Mouse (Mus musculus) intestine, postnatal 0 days (tissue): ENCODE measurements around the gene Olfr992. TPM values are rescaled to one million over a fixed set of nuclear protein-coding genes. Genes with fewer than 3 reads are reported as not detected.
"Not testable (repeated sequence)": the region's sequence is repeated elsewhere in the genome, so short reads cannot be mapped to it uniquely, and the experiment has no call there.

Experiments used
- ATAC-seq: fragments of 200-750 bp; cut with Nextera tagmentation; 2 replicates; pipeline ENCODE4 v1.8.0; 2017; ENCODE audit warnings: mild to moderate bottlenecking, moderate TSS enrichment, moderate library complexity
- H3K27ac ChIP-seq: fragments of 300-500 bp; sonication (generic); 2 replicates; pipeline ENCODE4 v1.5.1; 2014; ENCODE audit warnings: mild to moderate bottlenecking, low read depth, low read length, moderate library complexity
- H3K27me3 ChIP-seq: fragments of 300-500 bp; sonication (generic); replicated peaks from 2 replicates; pipeline ENCODE4 v1.6.1; 2014; ENCODE audit warnings: low read length, mixed read lengths; ENCODE audit not compliant: control insufficient read depth, insufficient read depth
- H3K36me3 ChIP-seq: fragments of 300-500 bp; sonication (generic); 2 replicates; pipeline ENCODE4 v1.6.1; 2014; ENCODE audit warnings: mild to moderate bottlenecking, moderate library complexity; ENCODE audit not compliant: control insufficient read depth, insufficient read depth
- H3K4me1 ChIP-seq: fragments of 300-500 bp; sonication (generic); replicated peaks from 2 replicates; pipeline ENCODE4 v1.6.1; 2014; ENCODE audit warnings: antibody characterized with exemption, low read length, mixed read lengths; ENCODE audit not compliant: control insufficient read depth, insufficient read depth
- H3K4me2 ChIP-seq: fragments of 300-500 bp; sonication (generic); replicated peaks from 2 replicates; pipeline ENCODE4 v1.6.1; 2014; ENCODE audit warnings: low read depth, mild to moderate bottlenecking, moderate library complexity
- H3K4me3 ChIP-seq: fragments of 300-500 bp; sonication (generic); 2 replicates; pipeline ENCODE4 v1.5.1; 2014; ENCODE audit warnings: low read depth, low read length
- H3K9ac ChIP-seq: fragments of 300-500 bp; sonication (generic); 2 replicates; pipeline ENCODE4 v1.6.1; 2014; ENCODE audit warnings: mild to moderate bottlenecking, low read depth, low read length
- H3K9me3 ChIP-seq: fragments of 300-500 bp; sonication (generic); 2 replicates; pipeline ENCODE4 v1.6.1; 2016; ENCODE audit warnings: mixed run types; ENCODE audit not compliant: control insufficient read depth
- CTCF ChIP-seq: sonication (generic); IDR thresholded peaks from 2 replicates; pipeline ENCODE4 v1.5.1; 2016; ENCODE audit warnings: low read depth, mild to moderate bottlenecking, control low read depth, antibody characterized with exemption, moderate library complexity
- WGBS: fragments of 180-500 bp; shearing (Covaris S2); extraction: QIAGEN DNeasy Blood & Tissue Kit; methylation state at CpG from one replicate; pipeline ENCODE4 v1.1.7; 2014; 5-methylcytosine and 5-hydroxymethylcytosine counted together
- polyA plus RNA-seq: library from polyadenylated mRNA; unstranded; fragments of >200 nt; fragmentation: Nextera tagmentation; extraction: Ambion mirVana; gene quantifications from 2 replicates; pipeline ENCODE4 v1.2.1, GENCODE M21; 2015

The Olfr992 gene
- not detected in 2 replicates for polyA plus RNA-seq

GRCm38 (mm10) chr2:85409369-85409768, at the start of gene Olfr992:
TSS of gene Olfr992 (minus strand) at chr2:85409469.
- no peak for TF ChIP-seq CTCF
- H3K9me3 ChIP-seq: no peaks in the 10 kb centered on the region
- no peaks in the 10 kb centered on the region for H3K36me3 ChIP-seq
- H3K4me2 ChIP-seq: no peak within 1 kb of the TSS
- 28% methylated on average over 2 of the region's 2 CpGs for WGBS
- H3K4me1 ChIP-seq: no peaks in the 10 kb centered on the region
- no peaks in the 10 kb centered on the region for H3K27me3 ChIP-seq
- ATAC-seq: no peak
- H3K9ac ChIP-seq: no peak within 1 kb of the TSS
- H3K27ac ChIP-seq: no peak within 1 kb of the TSS
- H3K4me3 ChIP-seq: no peak within 1 kb of the TSS

- no peak within 1 kb of the TSS for H3K4me2 ChIP-seq
- no peak within 1 kb of the TSS for H3K27ac ChIP-seq
- no peaks in the 10 kb centered on the region for H3K36me3 ChIP-seq
- H3K9ac ChIP-seq: no peak within 1 kb of the TSS
- no peak for ATAC-seq
- no peaks in the 10 kb centered on the region for H3K27me3 ChIP-seq
- no peaks in the 10 kb centered on the region for H3K9me3 ChIP-seq
- WGBS: 35% methylated on average over 1 of the region's 1 CpGs
- H3K4me3 ChIP-seq: no peak within 1 kb of the TSS
- TF ChIP-seq CTCF: no peak
- no peaks in the 10 kb centered on the region for H3K4me1 ChIP-seq
Measured at GRCm38 (mm10) chr2:85443539-85443938, 34.3 kb upstream of the Olfr992 start, which contains the start of gene Olfr995. TSS of gene Olfr995 (minus strand) at chr2:85443639.

DNA sequence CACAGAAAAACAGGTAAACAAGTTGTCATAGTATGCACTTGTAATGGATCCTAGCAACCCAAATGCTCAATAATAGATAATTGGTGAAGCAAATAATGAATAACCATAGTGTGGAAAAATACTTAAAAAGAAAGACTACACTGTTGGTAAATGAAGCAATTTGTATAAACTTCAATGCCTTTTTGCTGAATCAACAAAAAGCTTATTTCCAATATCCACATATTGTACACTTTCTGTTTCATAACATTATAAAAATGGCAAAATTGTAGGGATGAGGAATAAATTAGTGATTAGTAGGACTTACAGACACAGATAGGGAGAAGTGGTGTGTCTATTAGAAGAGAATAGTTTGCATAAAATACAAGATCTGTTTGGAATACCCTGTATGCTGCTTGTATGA, 33.3 kb upstream of the Olfr992 start:
- no peaks in the 10 kb centered on the region for H3K36me3 ChIP-seq
- H3K27ac ChIP-seq: no peak overlapping the region
- no peak overlapping the region for H3K9ac ChIP-seq
- H3K4me3 ChIP-seq: no peak overlapping the region
- no peaks in the 10 kb centered on the region for H3K9me3 ChIP-seq
- no peak overlapping the region for H3K4me2 ChIP-seq
- TF ChIP-seq CTCF: no peak
- H3K27me3 ChIP-seq: no peaks in the 10 kb centered on the region
- H3K4me1 ChIP-seq: no peaks in the 10 kb centered on the region
- ATAC-seq: no peak

GRCm38 (mm10) chr2:85436351-85436750, 27.1 kb upstream of the Olfr992 start, which contains the start of gene Olfr994:
TSS of gene Olfr994 (minus strand) at chr2:85436451.
- Histone ChIP-seq H3K27ac (no peak within 1 kb of the TSS), H3K9me3 (no peaks in the 10 kb centered on the region), H3K4me1 (no peaks in the 10 kb centered on the region), H3K4me3 (no peak within 1 kb of the TSS), H3K27me3 (no peaks in the 10 kb centered on the region), H3K4me2 (no peak within 1 kb of the TSS), H3K9ac (no peak within 1 kb of the TSS), H3K36me3 (no peaks in the 10 kb centered on the region)
- WGBS: 88% methylated on average over 3 of the region's 3 CpGs
- ATAC-seq: no peak
- TF ChIP-seq CTCF: no peak

- no peak for TF ChIP-seq CTCF
- H3K4me3 ChIP-seq: no peak overlapping the region
- 94% methylated on average over 1 of the region's 1 CpGs for WGBS
- H3K27me3 ChIP-seq: no peaks in the 10 kb centered on the region
- no peaks in the 10 kb centered on the region for H3K9me3 ChIP-seq
- no peak for ATAC-seq
- H3K27ac ChIP-seq: no peak overlapping the region
- no peaks in the 10 kb centered on the region for H3K36me3 ChIP-seq
- H3K4me2 ChIP-seq: no peak overlapping the region
- H3K4me1 ChIP-seq: no peaks in the 10 kb centered on the region
- no peak overlapping the region for H3K9ac ChIP-seq
Measured at GRCm38 (mm10) chr2:85425893-85426292, 16.6 kb upstream of the Olfr992 start.

- Histone ChIP-seq H3K9ac (no peak within 1 kb of the TSS), H3K4me2 (no peak within 1 kb of the TSS), H3K4me3 (no peak within 1 kb of the TSS), H3K27ac (no peak within 1 kb of the TSS), H3K4me1 (no peaks in the 10 kb centered on the region), H3K27me3 (no peaks in the 10 kb centered on the region), H3K36me3 (no peaks in the 10 kb centered on the region), H3K9me3 (no peaks in the 10 kb centered on the region)
- no peak for TF ChIP-seq CTCF
- ATAC-seq: no peak
Measured at GRCm38 (mm10) chr2:85414777-85415176, 5.5 kb upstream of the Olfr992 start, which contains the start of gene Olfr993. TSS of gene Olfr993 (minus strand) at chr2:85414877.

- H3K9me3 ChIP-seq, H3K27ac ChIP-seq, H3K9ac ChIP-seq, H3K27me3 ChIP-seq, ATAC-seq, H3K36me3 ChIP-seq, H3K4me2 ChIP-seq, H3K4me1 ChIP-seq, H3K4me3 ChIP-seq: not testable (repeated sequence)
Measured at GRCm38 (mm10) chr2:85363127-85363526, 46.1 kb downstream of the Olfr992 start, which contains the start of gene Olfr988. TSS of gene Olfr988 (minus strand) at chr2:85363227.

Other genes starting within 250 kb of the Olfr992 start
- gene Lrrc55, start 212.3 kb downstream of the Olfr992 start, polyA plus RNA-seq: 1.4 TPM in 2 replicates
- not detected in 2 replicates for gene Olfr987, start 70.2 kb downstream of the Olfr992 start, polyA plus RNA-seq
- gene Olfr988, start 46.2 kb downstream of the Olfr992 start, polyA plus RNA-seq: not detected in 2 replicates
- not detected in 2 replicates for gene Olfr993, start 5.4 kb upstream of the Olfr992 start, polyA plus RNA-seq
- gene Olfr994, start 27.0 kb upstream of the Olfr992 start, polyA plus RNA-seq: not detected in 2 replicates
- not detected in 2 replicates for gene Olfr995, start 34.2 kb upstream of the Olfr992 start, polyA plus RNA-seq
- gene 4833423E24Rik, start 109.6 kb upstream of the Olfr992 start, polyA plus RNA-seq: 0.05 and 0.21 TPM in 2 replicates
- gene Olfr996, start 169.7 kb upstream of the Olfr992 start, polyA plus RNA-seq: not detected in 2 replicates
- not detected in 2 replicates for gene Olfr998, start 179.5 kb upstream of the Olfr992 start, polyA plus RNA-seq
- not detected in 2 replicates for gene Olfr1000, start 202.4 kb upstream of the Olfr992 start, polyA plus RNA-seq
- not detected in 2 replicates for gene Olfr1002, start 241.2 kb upstream of the Olfr992 start, polyA plus RNA-seq